Mouse (Mus musculus) right cerebral cortex, adult 2 months (tissue): ENCODE results near the gene Plekha5.
A peak's percentile ranks its signal among the peaks of the same experiment; 100 is the strongest.
"Not testable (repeated sequence)": the region's sequence is repeated elsewhere in the genome, so short reads cannot be mapped to it uniquely, and the experiment has no call there.

ENCODE experiments used
- DNase-seq, 2 experiments: peaks; one replicate each; pipeline ENCODE4 v3.0.0; 2021 to 2022; ENCODE audit warnings: low spot score in 2 of 2

The Plekha5 gene

DNA sequence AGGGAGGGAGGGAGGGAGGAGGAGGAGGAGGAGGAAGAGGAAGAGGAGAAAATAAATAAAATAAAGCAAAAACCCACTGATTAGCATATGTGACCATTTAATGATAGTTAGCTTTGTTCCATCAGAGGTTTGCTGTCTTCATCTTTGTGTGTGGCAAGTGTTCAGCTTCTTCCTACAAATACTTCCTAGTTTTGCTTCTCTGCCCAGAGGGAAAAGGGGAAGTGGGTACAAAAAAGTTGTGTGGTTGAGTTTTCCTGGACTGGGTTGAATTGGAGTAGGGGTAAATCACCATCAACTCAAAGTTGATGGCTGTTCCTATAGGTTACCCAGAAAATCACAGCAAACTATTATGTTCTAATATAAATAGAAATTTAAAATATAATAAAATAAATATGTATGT lies 65.7 kb downstream of the Plekha5 start:
- no peak for DNase-seq

DNA sequence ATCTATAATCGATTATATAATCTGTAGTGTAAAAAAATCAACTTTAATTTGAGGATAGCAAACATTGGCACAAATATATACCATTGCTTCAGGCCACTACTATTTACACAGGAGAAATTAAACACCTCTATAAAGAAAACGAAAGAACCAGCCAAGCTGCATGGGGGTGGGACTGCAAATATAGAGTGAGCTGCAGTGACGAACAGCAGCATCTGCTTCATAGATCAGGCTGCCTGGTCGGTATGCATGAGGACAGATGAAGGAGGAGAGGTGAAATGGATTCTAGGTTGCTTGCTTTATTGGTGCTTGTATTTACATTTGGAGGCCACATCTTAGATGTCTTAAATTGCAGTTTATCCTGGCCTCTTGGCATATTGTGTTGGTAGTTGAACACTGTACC lies 66.4 kb downstream of the Plekha5 start:
- DNase-seq, result no peak

DNA sequence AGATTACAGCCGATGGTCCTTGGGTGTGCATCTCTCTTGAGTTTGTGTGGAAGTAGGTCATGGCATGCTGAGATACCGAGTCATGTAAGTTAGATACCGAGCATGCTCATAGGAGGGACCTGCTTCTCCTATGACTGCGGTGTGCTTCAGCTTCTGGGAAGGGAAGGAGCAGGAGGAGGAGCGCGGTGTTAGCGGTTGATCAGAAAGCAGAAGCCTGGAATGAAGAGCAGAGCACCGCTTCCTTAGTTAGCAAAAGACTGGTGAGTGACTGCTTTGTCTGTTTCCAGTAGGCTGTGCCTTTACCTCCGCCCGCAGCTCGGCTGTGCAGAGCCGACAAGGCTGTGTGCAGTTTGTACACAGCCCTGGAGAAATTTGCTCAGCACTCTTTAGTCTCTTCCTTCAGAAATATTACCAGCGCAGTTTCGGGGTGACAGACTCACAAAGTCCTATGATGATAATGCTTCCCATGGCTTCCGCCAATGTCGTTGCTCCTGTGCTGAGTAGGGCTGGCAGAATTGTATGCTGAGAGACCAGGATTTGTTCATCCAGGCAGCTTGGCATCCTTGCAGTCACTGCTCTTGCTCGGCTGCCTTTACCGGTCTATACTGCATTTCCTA lies 67.2 kb downstream of the Plekha5 start:
- peak; percentile 59 to 60 for DNase-seq

DNA sequence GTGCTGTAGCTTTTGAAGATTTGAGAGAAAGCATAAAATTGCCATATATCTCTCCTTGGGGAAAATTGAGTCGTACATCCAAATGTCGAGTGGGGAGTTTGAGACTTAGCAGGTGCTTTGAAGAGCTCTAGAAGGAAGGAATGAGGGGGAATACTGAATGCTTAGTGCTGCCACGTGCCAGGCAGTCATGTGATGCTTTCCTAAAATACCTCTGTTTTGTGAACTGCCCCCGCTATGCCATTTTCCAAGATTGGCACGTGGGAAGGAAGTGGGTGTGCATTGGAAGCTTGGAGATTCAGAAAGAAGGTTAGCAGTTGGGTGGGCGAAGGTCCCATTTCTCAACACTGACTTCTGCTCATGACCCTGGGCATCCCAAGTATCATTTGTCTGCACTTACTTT lies 68.2 kb downstream of the Plekha5 start:
- DNase-seq, result peak; percentile 54 to 64

DNA sequence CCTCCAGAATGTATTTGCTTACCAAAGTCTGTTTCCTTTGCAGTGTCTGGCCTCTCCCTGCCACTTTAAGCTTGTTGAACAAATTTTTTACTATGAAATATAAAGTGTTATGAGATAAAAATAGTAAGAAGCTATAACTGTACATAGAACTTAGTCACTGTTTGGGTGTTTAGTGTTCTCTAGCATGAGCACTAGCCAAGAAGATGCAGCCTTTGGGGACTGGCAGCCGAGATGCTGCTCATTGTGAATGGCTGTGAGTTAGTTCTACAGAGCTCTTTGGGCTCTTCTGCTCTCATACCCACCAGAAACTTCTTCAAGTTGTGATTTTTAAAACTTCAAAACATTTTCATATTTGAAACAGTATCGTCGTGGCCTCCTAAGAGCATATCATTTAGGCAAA lies 74.2 kb downstream of the Plekha5 start:
- DNase-seq, result no peak

DNA sequence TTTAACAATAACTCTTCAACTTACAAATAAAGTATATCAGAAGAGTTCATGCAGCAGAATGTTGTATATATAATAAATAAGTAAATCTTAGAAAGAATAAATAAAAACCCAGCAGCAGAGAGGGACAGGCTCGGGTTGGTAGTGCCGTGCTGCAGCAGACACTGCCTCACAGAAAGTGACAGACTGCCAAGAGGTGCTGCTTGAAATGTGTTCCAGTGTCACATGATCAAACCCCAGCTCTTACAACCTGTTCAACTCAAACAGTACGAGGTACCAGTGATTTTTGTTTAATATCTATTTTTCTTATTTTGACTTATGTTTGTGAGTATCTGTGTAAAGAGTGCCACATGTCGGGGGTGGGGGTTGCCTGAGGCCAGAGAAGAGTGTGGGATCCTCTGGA lies 75.1 kb downstream of the Plekha5 start:
- DNase-seq, result no peak

DNA sequence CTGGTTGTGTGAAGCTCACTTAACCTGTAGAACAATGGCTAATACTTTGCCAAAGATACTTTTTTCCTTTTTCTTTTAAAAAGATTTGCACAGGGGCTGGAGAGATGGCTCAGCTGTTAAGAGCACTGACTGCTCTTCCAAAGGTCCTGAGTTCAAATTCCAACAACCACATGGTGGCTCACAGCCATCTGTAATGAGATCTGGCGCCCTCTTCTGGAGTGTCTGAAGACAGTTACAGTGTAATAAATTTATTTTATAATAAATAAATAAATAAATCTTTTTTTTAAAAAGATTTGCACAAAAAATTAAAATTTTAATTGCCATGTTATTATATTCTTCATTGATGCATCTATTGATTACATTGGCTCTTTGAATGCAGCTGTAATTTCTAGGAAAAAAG lies 77.0 kb downstream of the Plekha5 start:
- not testable (repeated sequence) for DNase-seq

DNA sequence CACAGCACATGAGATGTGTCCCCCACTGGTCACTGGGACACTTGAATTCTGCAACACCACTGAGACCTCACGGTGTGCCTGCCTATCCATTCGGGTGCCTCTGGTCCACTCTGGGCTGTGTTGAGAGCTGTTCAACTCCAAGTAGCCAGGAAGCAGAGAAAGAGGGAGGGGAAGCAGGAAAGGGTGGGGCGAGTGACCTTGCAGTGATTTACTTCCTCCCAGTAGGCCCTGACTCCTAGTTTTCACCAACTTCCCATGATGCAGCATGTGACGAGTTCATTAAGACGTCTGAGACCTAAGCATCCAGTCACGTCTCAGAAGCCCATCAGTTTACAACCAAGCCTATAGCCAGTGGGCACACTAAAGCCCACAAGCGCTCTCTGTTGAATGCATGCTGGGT lies 78.0 kb downstream of the Plekha5 start:
- no peak for DNase-seq

DNA sequence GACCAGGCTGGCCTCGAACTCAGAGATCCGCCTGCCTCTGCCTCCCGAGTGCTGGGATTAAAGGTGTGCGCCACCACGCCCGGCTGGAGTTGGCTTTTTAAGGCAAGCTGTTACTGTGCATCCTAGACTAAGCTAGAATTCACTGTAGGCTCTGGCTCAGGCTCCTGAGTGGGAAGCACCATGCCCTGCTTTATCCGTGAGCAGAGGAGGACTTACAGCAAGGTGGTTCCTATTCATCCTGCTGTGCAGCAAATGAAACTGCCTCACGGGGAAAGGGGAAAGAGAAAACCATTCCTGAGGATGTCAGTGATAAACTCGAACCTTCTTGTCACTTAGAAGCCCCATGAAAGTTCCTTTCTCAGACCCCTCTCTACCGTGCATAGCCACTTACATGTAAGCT lies 80.9 kb downstream of the Plekha5 start:
- no peak for DNase-seq

DNA sequence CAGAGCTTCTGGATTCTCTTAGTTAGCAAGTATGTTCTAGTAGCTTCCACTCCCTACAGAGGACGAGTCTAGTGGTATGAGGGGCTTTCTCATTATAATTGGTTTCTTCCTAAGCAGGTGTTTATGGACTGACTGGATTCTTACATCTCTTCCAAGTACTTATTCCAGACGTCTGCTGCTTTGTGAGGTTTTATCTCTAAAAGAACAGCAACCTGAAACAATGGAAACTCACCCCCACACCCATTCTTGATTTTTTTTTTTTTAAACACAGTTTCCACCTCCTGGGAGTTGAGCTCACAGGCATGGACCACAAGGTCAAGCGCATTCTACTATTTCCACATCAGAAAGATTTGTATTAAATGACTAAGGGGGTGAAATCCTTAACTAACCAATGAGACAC lies 83.8 kb downstream of the Plekha5 start:
- DNase-seq, result no peak

DNA sequence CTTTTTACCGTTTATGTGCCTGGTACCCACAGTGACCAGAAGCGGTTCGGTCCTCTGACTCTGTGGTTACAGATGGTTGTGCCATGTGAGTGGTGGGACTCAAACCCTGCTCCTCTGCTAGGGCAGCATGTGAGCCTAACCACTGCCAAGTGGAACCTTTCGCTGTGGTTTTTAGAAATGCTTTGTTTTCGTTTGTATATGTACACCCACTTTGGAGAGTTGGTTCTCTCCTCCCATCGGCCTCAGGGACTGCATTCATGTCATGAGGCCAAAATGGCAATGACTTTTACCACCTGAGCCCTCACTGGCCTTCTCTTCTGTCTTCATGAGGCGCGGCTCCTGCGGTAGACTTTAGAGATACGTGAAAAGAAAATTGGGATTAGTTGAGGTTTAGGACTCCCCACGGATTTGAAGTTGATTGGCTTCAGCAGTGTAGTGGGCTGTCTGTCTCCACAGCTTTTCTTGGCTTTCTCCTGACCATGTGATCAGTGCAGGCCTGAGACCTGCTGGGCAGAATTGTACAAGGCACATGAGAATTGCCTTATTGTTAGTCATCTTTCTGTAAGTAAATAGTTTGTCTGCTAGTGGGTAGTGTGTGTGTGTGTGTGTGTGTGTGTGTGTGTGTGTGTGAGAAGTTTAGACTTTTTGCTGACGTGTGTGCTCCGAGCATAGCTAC lies 84.8 kb downstream of the Plekha5 start:
- no peak for DNase-seq

DNA sequence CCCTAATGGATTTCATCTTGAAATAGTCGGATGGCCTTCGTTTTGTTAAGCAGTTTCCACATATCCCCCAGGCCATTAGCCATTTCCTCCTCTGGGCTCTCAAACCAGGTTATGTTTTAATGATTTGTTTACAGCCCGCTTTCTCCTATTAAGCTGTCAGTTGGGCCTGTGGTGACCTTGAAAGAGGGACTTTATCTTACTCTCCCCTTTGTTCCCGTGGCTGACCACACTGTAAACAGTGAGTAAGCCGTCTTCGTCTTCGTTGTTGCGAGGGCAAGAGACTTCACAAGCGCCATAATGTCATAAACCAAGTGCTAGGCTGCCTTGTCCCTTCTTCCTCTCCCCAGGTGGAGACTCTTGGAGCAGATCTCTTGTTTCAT lies 85.3 kb downstream of the Plekha5 start:
- DNase-seq, result no peak

DNA sequence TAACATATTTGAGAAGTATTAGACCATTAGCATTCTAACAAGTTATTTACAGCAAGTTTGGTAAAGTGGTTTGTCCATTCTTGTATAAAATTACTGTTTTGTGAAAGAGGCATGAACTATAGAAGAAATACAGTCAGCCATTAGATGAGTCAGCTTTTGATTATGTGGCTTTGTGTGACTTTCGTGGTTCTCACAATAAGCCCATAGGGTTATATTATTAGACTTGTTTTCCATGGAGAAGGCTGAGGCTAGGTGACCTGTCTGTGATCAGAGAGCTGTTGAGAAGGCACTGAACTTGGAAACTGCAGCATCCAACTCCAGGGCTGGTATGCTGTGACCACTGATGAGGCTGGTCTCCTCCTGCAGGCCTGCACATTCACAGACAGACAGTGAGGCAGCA lies 88.2 kb downstream of the Plekha5 start:
- DNase-seq, result no peak

DNA sequence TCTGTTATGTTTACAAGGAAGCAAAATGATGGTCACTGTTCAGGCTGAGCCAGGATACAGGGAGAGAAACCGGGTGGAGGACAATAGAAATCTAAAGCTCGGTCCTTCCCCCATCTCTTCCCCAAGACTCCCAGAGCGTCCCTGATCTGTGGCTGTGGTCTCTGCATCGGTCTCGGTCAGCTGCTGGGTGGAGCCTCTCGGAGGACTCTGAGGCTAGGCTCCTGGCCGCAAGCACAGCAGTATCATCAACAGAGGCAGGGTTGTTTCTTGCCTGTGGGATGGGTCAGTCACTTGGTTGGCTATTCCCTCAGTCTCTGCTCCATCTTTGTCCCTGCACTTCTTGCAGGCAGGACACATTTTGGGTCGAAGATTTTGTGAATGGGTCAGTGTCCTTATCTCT lies 88.6 kb downstream of the Plekha5 start:
- no peak for DNase-seq

DNA sequence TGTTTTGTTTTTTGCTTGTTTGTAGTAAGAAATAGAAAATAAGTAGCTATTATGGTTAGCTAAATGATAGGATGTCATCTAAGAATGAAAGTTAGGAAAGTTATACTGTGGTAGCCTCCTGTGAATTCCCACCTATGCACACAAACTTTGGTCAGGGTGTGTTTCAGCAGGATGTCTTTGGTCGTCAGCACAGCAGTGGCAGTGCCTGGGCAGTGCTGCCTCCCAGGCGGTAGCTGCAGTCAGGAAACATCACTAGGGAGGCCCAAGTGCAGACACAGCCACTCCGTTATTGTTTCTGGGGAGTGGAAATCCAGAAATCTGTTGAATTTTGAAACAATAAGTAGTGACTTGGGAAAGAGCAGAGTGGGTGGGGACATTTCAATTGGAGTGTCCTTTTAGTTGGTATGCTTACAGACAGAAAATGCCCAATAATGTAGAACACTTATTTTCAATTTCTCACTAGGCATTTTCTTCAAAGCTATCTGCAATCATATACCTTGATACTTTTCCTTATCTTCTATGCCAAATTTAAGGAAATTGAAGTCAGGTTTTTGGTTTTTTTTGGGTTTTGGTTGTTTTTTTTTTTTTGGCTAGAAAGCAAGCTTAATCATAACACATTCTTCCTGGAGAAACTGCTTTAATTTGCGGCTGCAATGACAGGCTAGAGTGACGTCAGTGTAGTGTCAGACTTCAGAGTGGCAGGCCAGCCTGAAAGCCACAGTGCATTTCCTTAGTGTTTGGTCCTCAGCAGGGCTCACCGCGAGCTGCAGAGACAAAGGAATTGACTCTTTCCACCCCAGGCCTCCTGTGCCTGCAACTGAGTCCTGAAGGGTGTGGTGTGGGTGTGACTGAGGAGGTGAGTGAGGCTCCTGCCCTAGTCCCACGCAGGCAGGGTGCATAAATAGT lies 90.6 kb downstream of the Plekha5 start:
- DNase-seq, result no peak

DNA sequence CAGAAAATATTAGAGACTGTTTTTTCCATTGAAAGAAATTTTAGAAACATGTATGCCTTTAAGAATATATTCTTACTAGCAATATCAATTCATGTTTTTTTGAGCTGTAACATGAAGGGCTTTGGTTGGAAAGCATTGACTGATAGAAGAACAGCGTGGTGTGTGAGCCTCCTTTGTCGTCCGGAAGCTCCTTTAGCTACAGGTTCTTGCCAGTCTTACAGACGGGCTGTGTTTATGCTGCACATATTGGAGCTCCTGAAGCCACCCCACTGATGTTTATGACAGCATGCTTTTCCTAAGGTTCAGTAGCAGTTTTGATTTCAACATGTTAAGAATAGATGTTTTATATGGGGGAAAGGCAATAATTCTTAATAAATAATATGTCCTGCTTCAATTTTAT lies 91.7 kb downstream of the Plekha5 start:
- no peak for DNase-seq

DNA sequence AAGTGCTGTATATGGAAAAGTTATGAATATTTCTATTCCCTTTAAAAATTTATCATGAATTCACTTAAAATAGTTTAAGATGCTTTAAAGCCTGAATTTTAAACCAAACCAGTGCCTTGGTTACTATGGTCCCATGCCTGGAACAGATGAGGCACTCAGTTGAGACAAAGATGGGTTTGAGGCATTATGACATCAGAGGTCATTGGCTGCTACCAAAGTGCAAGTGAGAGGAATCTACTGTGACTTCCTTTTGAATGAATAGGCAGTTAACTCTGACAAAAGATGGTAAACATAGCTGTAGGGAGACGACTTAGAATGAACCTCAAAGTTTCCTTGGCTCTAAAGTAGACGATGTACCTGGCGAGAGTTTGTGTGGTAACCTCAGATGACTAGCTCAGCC lies 92.3 kb downstream of the Plekha5 start:
- DNase-seq, result no peak

DNA sequence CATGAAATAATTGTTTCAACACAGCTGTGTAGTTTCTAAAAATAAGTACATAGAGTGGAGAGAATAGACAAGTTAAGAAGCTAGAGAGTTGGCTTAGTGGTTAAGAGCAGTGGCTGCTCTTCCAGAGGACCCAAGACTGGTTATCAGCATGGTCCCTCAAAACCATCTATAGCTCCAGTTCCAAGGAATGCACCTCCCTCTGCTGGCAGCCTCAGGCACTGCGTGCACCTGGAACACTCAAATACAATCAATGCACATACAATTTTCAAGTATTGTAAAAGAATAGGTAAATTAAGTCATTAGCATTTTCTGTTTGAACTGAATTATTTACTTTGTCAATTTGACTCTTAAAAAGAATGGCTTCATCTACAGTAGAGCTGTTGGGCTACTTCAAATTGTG lies 93.3 kb downstream of the Plekha5 start:
- no peak for DNase-seq

DNA sequence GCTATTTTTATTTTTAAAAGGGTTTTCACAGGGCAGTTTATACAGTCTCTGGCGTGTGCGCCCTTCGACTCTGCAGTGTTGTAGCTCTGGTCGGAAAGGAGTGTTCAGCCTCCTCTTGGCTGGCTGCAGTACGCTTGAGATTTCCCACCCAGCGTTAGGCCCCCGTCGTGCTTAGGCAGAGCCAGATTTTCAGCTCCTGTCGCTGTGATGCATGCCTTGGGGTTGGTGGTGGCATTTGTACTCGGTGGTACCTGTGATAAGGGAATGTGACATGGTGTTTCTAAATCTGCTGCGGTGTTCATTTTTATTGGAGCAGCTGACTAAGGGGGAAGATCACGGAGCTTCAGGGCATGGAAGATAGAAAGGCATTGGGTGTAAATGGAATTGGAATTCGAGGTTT lies 95.2 kb downstream of the Plekha5 start:
- no peak for DNase-seq

DNA sequence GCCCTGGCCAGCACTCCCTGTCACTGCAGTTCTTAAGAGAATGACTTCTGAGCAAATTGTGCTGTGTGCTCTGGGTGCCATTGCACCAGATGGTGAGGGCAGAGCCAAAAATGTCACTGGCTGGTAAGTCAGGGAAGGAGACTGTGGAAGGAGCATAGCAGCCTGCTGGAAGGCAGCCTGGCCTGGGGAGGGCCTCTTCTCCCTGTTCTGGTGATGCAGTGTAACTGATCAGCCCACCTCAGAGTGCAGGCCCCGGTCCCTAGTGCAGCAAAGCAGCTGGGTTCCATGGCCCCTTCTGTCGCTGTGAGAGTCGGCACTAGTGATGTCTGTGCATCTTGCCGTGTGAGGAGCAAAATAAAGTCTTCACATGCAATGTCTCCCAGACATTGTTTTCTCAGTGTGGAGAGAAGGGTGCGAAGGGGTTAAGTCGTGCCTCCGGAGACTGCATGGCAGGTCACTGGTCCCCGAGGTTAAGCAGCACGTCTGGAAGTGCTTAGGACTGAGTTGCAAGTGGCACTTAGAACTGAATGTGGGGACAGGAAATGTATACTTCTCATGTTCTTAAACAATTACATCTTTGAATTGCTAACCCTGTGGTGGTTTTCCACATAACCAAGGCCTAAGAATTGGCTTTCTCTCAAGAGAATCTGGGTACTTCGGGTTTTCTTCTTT lies 95.8 kb downstream of the Plekha5 start:
- no peak for DNase-seq

DNA sequence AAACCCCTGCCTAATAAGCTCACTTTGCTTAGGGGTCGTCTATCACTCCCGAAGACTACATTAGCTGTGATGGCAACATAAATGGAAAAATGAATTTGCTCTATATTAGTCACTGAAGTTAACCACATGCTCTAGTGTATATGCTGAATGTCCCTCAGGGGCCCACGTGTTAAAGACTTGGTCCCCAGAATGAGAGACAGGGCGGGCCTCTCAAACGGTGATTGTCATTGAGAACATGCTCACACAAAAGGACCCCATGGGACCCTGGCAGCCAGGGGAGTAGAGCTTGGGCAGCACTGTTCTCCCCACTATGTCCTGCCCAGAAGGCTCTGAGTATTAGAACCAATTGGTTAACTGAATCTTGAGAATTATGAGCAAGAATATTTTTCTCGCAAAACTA lies 97.1 kb downstream of the Plekha5 start:
- DNase-seq, result no peak

DNA sequence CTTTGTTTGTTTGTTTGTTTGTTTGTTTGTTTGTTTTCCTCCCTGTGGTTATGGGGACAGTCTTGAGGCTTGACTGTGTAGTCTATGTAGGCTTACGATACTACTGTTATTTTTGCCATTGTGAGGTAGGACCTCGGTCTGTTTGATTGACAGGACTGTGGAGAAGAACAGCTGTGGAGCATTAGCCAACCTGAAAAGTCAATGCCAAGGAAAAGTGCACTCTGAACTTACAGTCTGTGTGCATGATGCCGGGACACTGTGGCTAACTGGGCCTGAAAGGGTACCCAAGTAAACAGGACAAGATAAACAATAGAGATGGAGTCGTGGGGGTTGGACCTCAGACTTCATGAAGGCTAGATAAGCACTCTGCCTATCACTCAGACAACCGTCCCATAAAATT lies 98.0 kb downstream of the Plekha5 start:
- no peak for DNase-seq
